Mouse (Mus musculus) ES-E14 (cell line): ENCODE results near the gene Adap2.
"Not testable (repeated sequence)": the region's sequence is repeated elsewhere in the genome, so short reads cannot be mapped to it uniquely, and the experiment has no call there.

Experiments
- CHD2 ChIP-seq: IDR thresholded peaks from 2 replicates; pipeline ENCODE4 v1.6.1; 2014; ENCODE audit warnings: mild to moderate bottlenecking, low read depth, low read length, inconsistent platforms
- ZNF384 ChIP-seq: IDR thresholded peaks from 2 replicates; pipeline ENCODE4 v1.6.1; 2012; ENCODE audit warnings: low read depth, low read length, inconsistent platforms

DNA sequence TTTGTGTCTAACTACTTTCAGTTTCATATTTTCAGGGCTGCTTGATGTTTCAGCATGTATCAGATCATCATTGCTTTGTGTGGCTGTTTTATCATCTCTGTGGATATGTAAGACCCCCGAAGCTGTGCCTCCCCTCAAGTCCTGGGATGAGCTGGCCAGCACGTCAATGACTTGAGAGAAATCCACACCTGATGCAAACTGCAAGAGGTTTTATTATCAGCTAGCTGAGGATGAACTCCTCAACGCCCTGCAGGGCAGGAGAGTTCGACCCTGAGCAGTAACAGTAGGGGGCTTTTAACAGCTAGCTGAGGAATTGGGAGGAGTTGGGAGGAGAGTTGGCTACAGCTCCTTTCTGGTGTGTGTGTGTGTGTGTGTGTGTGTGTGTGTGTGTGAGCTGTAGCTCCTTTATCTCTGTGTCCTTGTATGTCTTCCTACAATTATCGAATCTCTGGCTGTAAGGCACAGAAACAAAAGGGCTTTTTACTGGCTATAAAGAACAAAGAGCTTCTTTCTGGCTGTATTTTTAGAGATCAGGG, 31.6 kb downstream of the Adap2 start:
- TF ChIP-seq CHD2, ZNF384: not testable (repeated sequence)
